Mouse (Mus musculus): ENCODE measurements around the gene Plekhh2.

- TF ChIP-seq POLR2A (IDR thresholded peaks at IDR 0.05; ENCODE audit: insufficient read depth, low read depth, low read length) (no peak), EP300 (IDR thresholded peaks at IDR 0.05; ENCODE audit: insufficient read depth, low read depth, low read length) (no peak)
Observed at GRCm38 (mm10) chr17:84529356-84529755, 17.7 kb downstream of the Plekhh2 start.

Measured in heart, adult 2 months (tissue).